Mouse (Mus musculus) liver, embryonic 16.5 days (tissue): ENCODE results near the gene Unc5b. TPM values are rescaled to one million over a fixed set of nuclear protein-coding genes. Genes with fewer than 3 reads are reported as not detected.
A peak's percentile ranks its signal among the peaks of the same experiment; 100 is the strongest.

ENCODE experiments used
- ATAC-seq: fragments of 200-750 bp; cut with Nextera tagmentation; 2 replicates; pipeline ENCODE4 v1.8.0; 2017; ENCODE audit warnings: low read depth, mild to moderate bottlenecking, moderate number of reproducible peaks, moderate library complexity
- H3K27ac ChIP-seq: fragments of 300-500 bp; sonication (generic); 2 replicates; pipeline ENCODE4 v1.5.1; 2014; ENCODE audit warnings: mild to moderate bottlenecking, low read length
- H3K27me3 ChIP-seq: fragments of 300-500 bp; sonication (generic); 2 replicates; pipeline ENCODE4 v1.6.1; 2014; ENCODE audit warnings: low read depth, low read length, mixed read lengths; ENCODE audit not compliant: control insufficient read depth, insufficient read depth
- H3K36me3 ChIP-seq: fragments of 300-500 bp; sonication (generic); 2 replicates; pipeline ENCODE4 v1.6.1; 2014; ENCODE audit warnings: mild to moderate bottlenecking; ENCODE audit not compliant: control insufficient read depth, insufficient read depth
- H3K4me1 ChIP-seq: fragments of 300-500 bp; sonication (generic); 2 replicates; pipeline ENCODE4 v1.6.1; 2014; ENCODE audit warnings: low read depth, low read length, mixed read lengths; ENCODE audit not compliant: control insufficient read depth
- H3K4me2 ChIP-seq: fragments of 300-500 bp; sonication (generic); 2 replicates; pipeline ENCODE4 v1.6.1; 2014; ENCODE audit warnings: low read depth, low read length, mixed read lengths
- H3K4me3 ChIP-seq: fragments of 300-500 bp; sonication (generic); 2 replicates; pipeline ENCODE4 v1.5.1; 2014; ENCODE audit warnings: low read depth, mild to moderate bottlenecking, low read length
- H3K9ac ChIP-seq: fragments of 300-500 bp; sonication (generic); 2 replicates; pipeline ENCODE4 v1.6.1; 2014; ENCODE audit warnings: low read depth, low read length
- H3K9me3 ChIP-seq: fragments of 300-500 bp; sonication (generic); replicated peaks from 2 replicates; pipeline ENCODE4 v1.6.1; 2016; ENCODE audit warnings: low read length; ENCODE audit not compliant: control insufficient read depth
- WGBS: fragments of 180-500 bp; shearing (Covaris S2); extraction: QIAGEN DNeasy Blood & Tissue Kit; methylation state at CpG from one replicate; pipeline ENCODE4 v1.1.7; 2014; ENCODE audit not compliant: insufficient replicate concordance; 5-methylcytosine and 5-hydroxymethylcytosine counted together
- polyA plus RNA-seq: library from polyadenylated mRNA; unstranded; fragments of >200 nt; fragmentation: Nextera tagmentation; extraction: Ambion mirVana; gene quantifications from 2 replicates; pipeline ENCODE4 v1.2.1, GENCODE M21; 2015

Gene Unc5b
- polyA plus RNA-seq, 1 experiment from 2014 or later, result 0.27 TPM

- Histone ChIP-seq H3K36me3 (no peaks in the 10 kb centered on the region), H3K4me1 (no peaks in the 10 kb centered on the region), H3K9ac (no peak overlapping the region), H3K27me3 (peaks cover 17% of the 10 kb centered on the region), H3K4me3 (no peak overlapping the region), H3K27ac (no peak overlapping the region), H3K4me2 (no peak overlapping the region), H3K9me3 (no peaks in the 10 kb centered on the region)
- no peak for ATAC-seq
- 27% methylated on average over 14 of the region's 14 CpGs for WGBS
Observed at GRCm38 (mm10) chr10:60816872-60817648, 14.3 kb downstream of the Unc5b start.

- WGBS, result 13% methylated on average over 1 of the region's 1 CpGs
- H3K4me2 ChIP-seq, result no peak overlapping the region
- ATAC-seq, result no peak
- no peaks in the 10 kb centered on the region for H3K9me3 ChIP-seq
- H3K9ac ChIP-seq, result no peak overlapping the region
- H3K27ac ChIP-seq, result no peak overlapping the region
- H3K36me3 ChIP-seq, result no peaks in the 10 kb centered on the region
- H3K4me3 ChIP-seq, result no peak overlapping the region
- H3K27me3 ChIP-seq, result peaks cover 24% of the 10 kb centered on the region
- H3K4me1 ChIP-seq, result no peaks in the 10 kb centered on the region; the same call in 1 of the 2 replicates
Observed at GRCm38 (mm10) chr10:60815855-60816254, 15.5 kb downstream of the Unc5b start.

GRCm38 (mm10) chr10:60815059-60815458 is 16.3 kb downstream of the Unc5b start:
- Histone ChIP-seq H3K36me3 (no peaks in the 10 kb centered on the region), H3K27ac (no peak overlapping the region), H3K27me3 (peaks cover 24% of the 10 kb centered on the region), H3K4me1 (no peaks in the 10 kb centered on the region; the same call in 1 of the 2 replicates), H3K9ac (no peak overlapping the region), H3K4me2 (no peak overlapping the region), H3K4me3 (no peak overlapping the region), H3K9me3 (no peaks in the 10 kb centered on the region)
- ATAC-seq, result no peak
- WGBS, result 17% methylated on average over 6 of the region's 6 CpGs

GRCm38 (mm10) chr10:60814444-60815057 is 16.8 kb downstream of the Unc5b start:
- H3K4me2 ChIP-seq, result no peak overlapping the region
- no peak overlapping the region for H3K27ac ChIP-seq
- 12% methylated on average over 10 of the region's 10 CpGs for WGBS
- ATAC-seq, result 0 out of 2 replicates have a peak, but pooled peaks have one; percentile 11
- H3K36me3 ChIP-seq, result no peaks in the 10 kb centered on the region
- H3K4me3 ChIP-seq, result no peak overlapping the region
- H3K9me3 ChIP-seq, result no peaks in the 10 kb centered on the region
- peaks cover 24% of the 10 kb centered on the region for H3K27me3 ChIP-seq
- no peaks in the 10 kb centered on the region; the same call in 1 of the 2 replicates for H3K4me1 ChIP-seq
- H3K9ac ChIP-seq, result no peak overlapping the region

GRCm38 (mm10) chr10:60813606-60814005 is 17.8 kb downstream of the Unc5b start:
- no peak overlapping the region for H3K9ac ChIP-seq
- WGBS, result 5% methylated on average over 8 of the region's 8 CpGs
- no peaks in the 10 kb centered on the region for H3K9me3 ChIP-seq
- no peaks in the 10 kb centered on the region; the same call in 1 of the 2 replicates for H3K4me1 ChIP-seq
- H3K36me3 ChIP-seq, result no peaks in the 10 kb centered on the region
- H3K4me2 ChIP-seq, result no peak overlapping the region
- H3K27me3 ChIP-seq, result peaks cover 24% of the 10 kb centered on the region
- no peak for ATAC-seq
- H3K4me3 ChIP-seq, result no peak overlapping the region
- H3K27ac ChIP-seq, result no peak overlapping the region

GRCm38 (mm10) chr10:60811792-60812525 is 19.4 kb downstream of the Unc5b start:
- WGBS, result 13% methylated on average over 15 of the region's 15 CpGs
- no peaks in the 10 kb centered on the region; the same call in 1 of the 2 replicates for H3K4me1 ChIP-seq

GRCm38 (mm10) chr10:60808447-60808846 is 22.9 kb downstream of the Unc5b start:
- Histone ChIP-seq H3K9me3 (no peaks in the 10 kb centered on the region), H3K27ac (no peak overlapping the region), H3K4me3 (no peak overlapping the region), H3K9ac (no peak overlapping the region), H3K36me3 (no peaks in the 10 kb centered on the region), H3K27me3 (peaks cover 17% of the 10 kb centered on the region), H3K4me2 (no peak overlapping the region), H3K4me1 (no peaks in the 10 kb centered on the region; the same call in 1 of the 2 replicates)
- no peak for ATAC-seq
- 21% methylated on average over 6 of the region's 6 CpGs for WGBS

More at GRCm38 (mm10) chr10:60811792-60812525, 19.4 kb downstream of the Unc5b start:
- H3K9ac ChIP-seq, result no peak overlapping the region
- ATAC-seq, result no peak
- no peak overlapping the region for H3K4me3 ChIP-seq
- H3K4me2 ChIP-seq, result no peak overlapping the region
- H3K36me3 ChIP-seq, result no peaks in the 10 kb centered on the region
- H3K9me3 ChIP-seq, result no peaks in the 10 kb centered on the region
- H3K27ac ChIP-seq, result no peak overlapping the region
- peaks cover 24% of the 10 kb centered on the region for H3K27me3 ChIP-seq

GRCm38 (mm10) chr10:60807531-60808185 is 23.7 kb downstream of the Unc5b start:
- WGBS, result 12% methylated on average over 22 of the region's 22 CpGs
- ATAC-seq, result no peak
- H3K27me3 ChIP-seq, result peaks cover 11% of the 10 kb centered on the region
- H3K36me3 ChIP-seq, result no peaks in the 10 kb centered on the region
- no peak overlapping the region for H3K27ac ChIP-seq
- H3K4me3 ChIP-seq, result no peak overlapping the region
- H3K4me2 ChIP-seq, result no peak overlapping the region
- no peaks in the 10 kb centered on the region for H3K9me3 ChIP-seq
- H3K4me1 ChIP-seq, result no peaks in the 10 kb centered on the region; the same call in 1 of the 2 replicates
- no peak overlapping the region for H3K9ac ChIP-seq
